ENCODE assay signal across 8 mouse cellular contexts in the genomic region with DNA sequence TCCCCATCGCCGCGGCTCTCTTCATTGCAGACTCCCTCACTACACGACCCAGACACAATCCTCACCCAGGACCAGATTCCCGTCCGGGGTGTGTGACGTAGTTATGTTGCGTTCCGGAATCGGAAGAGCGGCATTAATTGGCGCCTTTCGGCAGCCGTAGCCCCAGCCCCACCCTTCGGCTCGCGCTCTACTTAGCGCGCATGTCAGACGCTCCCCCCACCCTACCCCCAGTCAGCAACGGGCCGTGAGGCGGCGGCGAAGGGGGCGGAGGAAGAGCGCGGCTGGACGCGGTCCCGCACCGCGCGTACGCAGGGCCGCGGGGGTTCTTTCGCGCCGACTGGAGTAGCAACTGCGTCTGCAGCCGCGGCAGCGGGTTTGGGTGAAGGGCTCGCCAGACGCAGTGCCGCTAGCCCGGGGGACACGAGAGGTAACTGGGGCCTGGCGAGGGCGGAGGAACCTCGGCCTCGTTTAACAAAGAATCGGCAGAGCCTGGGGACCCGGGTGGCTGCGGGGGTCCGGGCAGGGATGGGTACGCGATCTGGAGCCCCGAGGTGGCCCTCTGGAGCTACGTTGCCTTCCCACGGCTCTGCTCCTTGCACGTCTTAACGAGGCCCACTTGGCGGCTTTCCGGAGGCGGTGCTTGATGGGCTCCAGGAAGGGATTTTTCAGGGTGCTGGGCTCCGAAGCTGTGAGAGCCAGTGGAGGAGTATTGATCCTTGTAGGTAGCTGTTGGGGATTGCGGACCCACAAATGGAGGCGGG. TPM values are rescaled to one million over a fixed set of nuclear protein-coding genes. Genes with fewer than 3 reads are reported as not detected.
A peak's percentile ranks its signal among the peaks of the same experiment; 100 is the strongest.
DNase-seq lines count a peak whose midpoint lies in the region; ATAC-seq lines count a peak whose summit lies in the region.

TSS of gene Ddx42 (plus strand) at position 197 of the 761 bp plus-strand sequence.

- intact Hi-C loops in gastrocnemius, postnatal 14 days (cut with DNase I; ENCODE audit: low total_unique reads) = loop anchor here (5.0 kb wide), 1 partner anchor 35 kb away; no protein-coding TSS in a partner anchor
- intact Hi-C loops in left cerebral cortex, postnatal 10 days (cut with DNase I) = no loop called here

- peak; percentile 70 for ATAC-seq in inflammation-experienced regulatory T-cells, adult 6 months
- ATAC-seq in megakaryocyte-erythroid progenitor cell, adult 5-6 weeks (replicated peaks; ENCODE audit: low FRiP score, low TSS enrichment, poor library complexity, severe bottlenecking) = peak; percentile 82

- peak; percentile 94 to 97 for DNase-seq in adrenal gland, adult (ENCODE audit: inconsistent age in 2 of 2, low spot score in 1 of 2)
- peak; percentile 96 for DNase-seq in embryo, embryonic 10.5 days (ENCODE audit: low spot score)
- DNase-seq in gastrocnemius, postnatal 14 days = peak; percentile 93
- peak; percentile 90 to 96 for DNase-seq in left cerebral cortex, postnatal 10 days (ENCODE audit: extremely low spot score in 1 of 2, low spot score in 2 of 2)
- peak; percentile 93 for DNase-seq in right cerebral cortex, postnatal 25 days
- DNase-seq in urinary bladder, postnatal 4 days (ENCODE audit: low spot score in 2 of 2) = peak; percentile 88 to 91

RNA-seq across cellular contexts. Expression of gene Ddx42, which starts in this region (rescaled TPM):
- 10 to 100 TPM; 22.5 to 24.8 TPM for total RNA-seq in gastrocnemius, postnatal 14 days (2021)
- polyA plus RNA-seq in inflammation-experienced regulatory T-cells, adult 6 months (2017; shearing (Covaris generic)) = 10 to 100 TPM; 55.6 to 92.5 (median 83.3) TPM
- 10 to 100 TPM; 67.9 to 72.7 TPM for total RNA-seq in left cerebral cortex, postnatal 10 days (2021)
- total RNA-seq in megakaryocyte-erythroid progenitor cell, adult 5-6 weeks (2014; fragmentation: Nextera tagmentation) = 65.1 and 66.6 TPM in 2 replicates
- 82.7 and 126 TPM in 2 replicates for total RNA-seq in megakaryocyte-erythroid progenitor cell, adult 5-6 weeks (2017)

Comparison
In these comparisons a context has a peak if more than half of its experiments do, and no peak if none do; other contexts are left out.
1. Peak in every context shown above with its lines: DNase-seq and ATAC-seq.